Mouse (Mus musculus) NIH3T3 (cell line): ENCODE measurements at regions not wholly inside any gene's neighbourhood (a gene's known extent, or its start where the extent isn't known, plus 50 kb on each side); places are given as distances from the start of the nearest gene placed in this dataset.

Experiments used
- DNase-seq: peaks from one replicate; pipeline ENCODE4 v3.0.0-alpha.2; 2012; ENCODE audit warnings: low read depth

- no peak for DNase-seq
Measured at GRCm38 (mm10) chr9:61138741-61139368, 233.3 kb upstream of the Tle3 start.

DNA sequence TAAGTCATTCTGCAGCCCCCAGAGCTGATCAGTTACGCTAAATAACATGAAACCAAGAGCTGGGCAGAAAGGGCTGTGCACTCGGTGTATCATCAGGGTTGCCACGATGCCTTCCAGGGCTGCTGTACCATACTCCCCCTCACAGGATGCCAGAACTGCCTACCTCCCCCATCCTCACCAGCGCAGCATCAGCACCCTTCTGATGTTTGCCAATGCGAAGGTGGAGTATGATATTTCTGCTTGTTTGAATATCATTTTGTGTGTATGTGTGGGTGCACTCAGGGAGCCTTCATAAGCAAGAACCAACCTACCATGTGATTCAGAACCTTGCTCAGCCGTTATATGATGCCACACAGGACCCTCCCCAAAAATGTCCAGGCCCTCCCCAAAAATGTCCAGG lies 229.1 kb upstream of the Tle3 start:
- no peak for DNase-seq

DNA sequence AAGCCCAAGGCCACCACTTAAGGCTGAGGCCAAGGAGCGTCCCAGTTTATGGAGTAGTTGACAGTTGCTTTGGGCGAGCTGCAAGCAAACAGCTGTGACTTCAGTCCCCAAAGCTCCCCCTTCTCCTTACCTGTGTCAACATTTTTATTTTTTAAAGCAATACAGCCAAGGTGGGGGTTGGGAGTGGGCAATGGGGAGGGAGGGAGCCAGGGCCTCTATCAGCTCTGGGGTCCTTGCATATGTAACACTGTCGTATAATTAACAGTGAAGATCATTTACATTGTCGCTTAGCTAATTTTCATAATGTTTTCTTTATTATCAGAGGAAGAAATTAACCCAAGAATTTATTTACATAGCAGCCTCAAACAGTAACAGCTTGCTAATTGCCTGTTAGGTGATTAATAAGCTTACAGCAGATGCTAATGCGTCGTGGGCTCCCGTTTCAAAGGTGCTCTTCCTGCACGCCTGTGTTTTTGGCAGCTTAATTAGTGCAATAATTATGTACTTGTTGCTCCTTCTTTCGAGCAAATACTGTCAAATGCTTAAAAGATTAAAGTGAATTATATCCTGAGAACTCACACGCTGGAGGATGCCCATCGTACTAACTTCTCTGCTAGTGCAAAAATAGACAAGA lies 227.4 kb upstream of the Tle3 start:
- DNase-seq, result no peak

DNA sequence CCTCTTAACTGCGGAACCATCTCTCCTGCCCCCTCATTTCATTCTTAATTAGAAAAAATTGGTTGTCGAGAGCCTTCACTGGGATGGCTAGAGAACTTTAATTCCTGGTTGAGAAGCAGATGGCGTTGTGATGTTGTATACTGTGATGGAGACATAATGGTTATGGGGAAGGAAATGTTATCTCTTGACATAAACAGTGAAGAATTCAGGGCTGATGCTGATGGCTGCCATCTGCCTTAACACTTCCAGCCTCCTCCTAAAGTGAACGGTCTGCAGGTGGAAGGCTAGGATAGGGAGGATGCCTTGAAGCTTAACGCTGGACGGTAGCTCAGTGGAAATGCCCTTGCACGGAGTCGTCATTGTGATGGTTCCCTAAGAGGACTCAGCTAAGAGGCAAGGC lies 226.4 kb upstream of the Tle3 start:
- no peak for DNase-seq

DNA sequence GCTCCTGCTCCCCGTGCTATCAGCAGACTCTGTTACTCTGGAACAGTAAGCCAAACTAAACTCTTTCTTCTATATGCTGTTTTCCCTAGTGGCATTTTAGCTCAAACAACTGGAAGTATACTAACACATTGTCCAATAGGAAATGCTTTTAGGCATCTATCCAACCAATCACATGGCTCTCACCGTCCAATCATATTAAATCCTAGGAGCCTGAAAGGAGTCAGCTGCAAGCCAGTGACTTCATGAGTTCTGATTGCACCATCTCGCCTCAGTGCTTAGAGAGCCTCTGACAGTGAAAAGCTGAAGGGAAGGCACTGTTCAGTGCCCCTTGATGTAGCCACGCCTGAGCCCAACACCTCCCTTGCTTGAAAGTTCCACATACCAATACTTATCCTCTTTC lies 221.0 kb upstream of the Tle3 start:
- peak; percentile 5 for DNase-seq

- no peak for DNase-seq
Measured at GRCm38 (mm10) chr9:61151901-61152337, 220.2 kb upstream of the Tle3 start.

GRCm38 (mm10) chr9:61154721-61155120 lies 217.4 kb upstream of the Tle3 start:
- no peak for DNase-seq

DNA sequence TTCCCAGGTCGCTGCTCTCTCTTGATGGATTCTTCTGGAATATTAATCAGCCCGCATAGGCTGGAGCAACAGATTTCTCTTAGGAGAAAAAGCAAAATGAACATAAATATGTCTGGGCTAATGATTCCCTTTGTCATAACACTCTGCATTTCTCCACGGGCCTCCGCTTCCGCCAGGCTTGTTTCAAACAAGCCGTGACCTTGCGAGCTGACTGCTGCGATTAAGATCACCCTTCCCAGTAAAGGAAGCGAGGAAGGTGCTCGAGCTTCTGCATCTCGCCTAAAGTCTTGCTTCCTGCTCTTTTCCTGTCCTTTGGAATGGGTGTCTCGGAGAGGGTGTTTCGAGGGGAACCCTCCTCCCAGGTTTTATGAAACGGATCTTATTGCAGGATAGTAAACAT lies 216.3 kb upstream of the Tle3 start:
- no peak for DNase-seq

GRCm38 (mm10) chr9:61158192-61158770 lies 213.9 kb upstream of the Tle3 start:
- DNase-seq, result no peak

DNA sequence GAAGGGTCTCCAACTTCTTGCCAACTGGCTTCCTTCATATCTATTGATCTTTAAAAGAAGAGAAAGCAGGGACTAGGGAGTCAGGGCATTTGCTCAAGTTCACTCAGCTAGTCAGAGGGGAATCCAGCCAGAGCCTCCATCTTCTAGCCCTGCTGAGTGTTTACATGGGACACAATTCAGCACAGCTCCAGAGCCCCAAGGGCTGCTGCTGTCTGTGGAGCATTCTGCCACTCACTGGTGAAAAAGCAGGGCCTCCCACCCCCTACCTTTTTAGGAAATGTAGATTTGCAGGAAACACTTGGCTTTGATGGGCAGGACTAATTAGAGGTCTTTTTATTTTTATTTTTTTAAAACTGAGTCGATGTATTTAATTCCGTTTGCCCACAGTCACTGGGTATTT lies 213.0 kb upstream of the Tle3 start:
- no peak for DNase-seq

DNA sequence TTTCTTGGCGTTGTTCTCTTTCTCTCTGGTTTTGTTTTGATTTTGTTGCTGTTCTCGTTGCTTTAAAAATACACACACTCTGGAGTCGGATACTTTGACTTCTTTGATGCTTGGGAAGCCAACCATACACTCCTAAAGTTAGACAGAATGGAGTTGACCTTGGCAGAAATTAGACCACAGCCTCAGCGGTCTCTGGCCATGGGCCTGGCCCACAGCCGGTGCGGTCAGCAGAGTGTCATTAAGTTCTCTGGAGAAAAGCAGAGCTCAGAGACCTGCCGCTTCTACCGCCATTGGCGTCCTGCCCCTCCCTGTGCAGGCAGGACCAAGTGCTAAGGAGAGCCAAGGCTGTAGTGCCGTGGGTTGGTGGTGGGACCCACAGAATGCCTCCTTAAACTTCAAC lies 212.6 kb upstream of the Tle3 start:
- no peak for DNase-seq

DNA sequence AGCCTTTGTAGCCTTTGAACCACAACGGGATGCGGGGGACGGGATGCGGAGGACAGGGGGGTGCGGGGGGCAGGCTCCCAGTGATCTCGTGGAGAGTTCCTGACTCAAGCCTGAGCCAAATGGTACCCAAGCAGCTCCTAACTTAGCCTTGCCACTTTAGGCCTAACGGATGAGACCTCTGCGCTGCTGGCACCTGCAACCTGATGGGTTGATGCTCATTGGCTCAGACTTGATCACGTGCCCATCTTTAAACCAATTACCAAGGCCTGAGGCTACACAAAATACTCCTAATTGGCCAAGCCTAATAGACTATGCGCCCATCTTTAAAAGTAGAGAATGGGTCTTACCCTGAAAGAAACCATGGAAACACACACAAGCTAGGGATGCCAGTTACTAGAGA lies 209.3 kb upstream of the Tle3 start:
- DNase-seq, result no peak

DNA sequence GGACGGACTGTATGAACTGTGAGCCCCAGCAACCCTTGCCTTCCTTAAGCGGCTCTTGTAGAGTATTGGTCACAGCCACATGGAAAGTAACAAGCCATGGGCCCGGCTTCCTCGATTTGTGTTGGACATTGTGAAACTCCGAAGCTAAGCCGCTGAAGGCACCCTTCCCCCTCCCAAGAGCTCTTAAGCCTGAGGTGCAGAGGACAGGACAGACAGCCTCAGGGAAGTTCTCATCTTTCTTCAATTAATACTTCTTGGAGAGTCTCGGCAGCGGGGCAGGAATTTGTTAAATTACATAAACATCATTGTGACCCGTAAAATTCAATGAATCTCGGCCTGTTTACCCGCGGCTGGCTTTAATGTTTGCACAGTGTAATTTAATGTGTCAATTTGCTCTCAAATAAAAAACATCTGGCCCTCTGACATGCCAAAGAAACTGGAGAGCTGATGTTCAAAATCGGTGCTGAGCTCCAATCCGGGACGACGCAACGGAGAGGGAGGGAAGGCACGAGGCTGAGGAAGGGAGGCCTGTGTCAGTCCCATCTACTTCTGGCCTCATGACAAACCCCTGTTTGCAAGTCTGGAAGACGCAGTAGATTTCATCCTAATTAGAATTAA lies 208.4 kb upstream of the Tle3 start:
- peak; percentile 27 for DNase-seq

DNA sequence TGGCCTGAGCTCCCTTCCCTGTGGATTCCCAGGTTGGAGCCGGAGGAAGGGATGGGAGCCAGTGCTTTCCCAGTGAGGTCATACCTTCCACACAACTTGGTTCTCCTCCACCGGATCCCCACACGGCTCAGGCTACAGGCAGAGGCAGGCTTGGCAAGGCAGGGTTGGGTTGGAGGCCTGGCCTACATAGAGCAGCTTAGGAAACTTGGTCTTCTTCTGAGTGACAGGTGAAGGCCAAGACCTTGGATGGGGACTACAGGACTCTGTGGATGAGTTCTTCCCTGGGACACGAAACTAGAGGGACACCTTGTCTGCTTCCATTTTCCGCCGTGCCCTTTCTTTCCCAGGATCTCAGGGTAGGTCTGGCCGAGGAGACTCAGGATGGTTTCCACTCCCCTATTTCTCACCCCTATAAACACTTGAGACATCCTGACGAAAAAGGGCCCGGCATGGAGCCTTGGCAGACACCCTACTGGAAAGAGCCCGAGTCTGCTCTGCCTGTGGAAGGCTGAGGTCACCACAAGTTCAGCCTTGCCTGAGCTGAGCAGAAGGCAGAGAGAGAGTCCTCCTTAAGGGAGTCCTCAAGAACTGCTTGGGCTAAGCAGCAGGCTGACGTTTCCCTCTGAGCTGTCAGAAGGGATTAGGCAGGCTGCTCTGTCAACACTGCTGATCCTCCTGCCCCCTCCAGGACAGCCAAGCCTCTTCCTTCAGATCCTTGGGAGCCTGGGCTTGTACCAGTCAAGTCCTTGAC lies 207.5 kb upstream of the Tle3 start:
- peak; percentile 13 for DNase-seq

- DNase-seq, result no peak
Measured at GRCm38 (mm10) chr9:61166115-61166514, 206.1 kb upstream of the Tle3 start.

DNA sequence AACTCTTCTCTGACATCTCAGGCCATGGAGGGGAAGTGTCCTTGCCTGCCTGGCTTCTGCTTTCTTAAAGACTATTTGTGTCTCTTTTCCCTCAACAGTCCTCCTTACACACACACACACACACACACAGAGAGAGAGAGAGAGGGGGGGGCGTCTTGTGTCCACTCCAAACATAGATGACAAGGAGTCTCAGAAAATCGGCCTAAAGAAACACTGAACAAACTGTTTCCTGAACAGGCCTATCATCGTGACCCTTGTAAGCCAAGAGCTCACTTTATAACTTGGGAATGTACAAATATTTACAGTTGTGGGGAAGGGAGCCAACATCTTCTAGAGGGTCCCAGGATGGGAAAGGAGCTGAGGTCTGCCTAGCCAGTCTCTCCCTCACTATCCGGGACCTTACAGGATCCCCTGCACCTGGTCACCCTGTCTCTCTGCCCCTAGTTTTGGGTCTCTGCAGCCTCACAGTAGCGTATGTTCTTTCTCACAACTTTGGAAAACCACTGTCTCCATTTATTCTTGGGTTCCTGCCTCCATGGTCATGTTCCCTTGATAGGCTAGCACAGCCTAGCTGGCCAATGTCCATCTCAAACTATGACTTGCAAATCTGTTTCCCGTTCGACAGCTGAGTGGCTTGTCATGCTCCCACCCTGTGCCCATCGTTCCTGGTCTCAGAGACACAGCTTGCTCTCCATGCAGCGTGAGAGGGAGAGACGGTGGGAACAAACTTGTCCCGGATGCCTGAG lies 204.9 kb upstream of the Tle3 start:
- no peak for DNase-seq

GRCm38 (mm10) chr9:61168931-61169330 lies 203.2 kb upstream of the Tle3 start:
- no peak for DNase-seq

GRCm38 (mm10) chr9:61169506-61170090 lies 202.6 kb upstream of the Tle3 start:
- DNase-seq, result peak; percentile 57

DNA sequence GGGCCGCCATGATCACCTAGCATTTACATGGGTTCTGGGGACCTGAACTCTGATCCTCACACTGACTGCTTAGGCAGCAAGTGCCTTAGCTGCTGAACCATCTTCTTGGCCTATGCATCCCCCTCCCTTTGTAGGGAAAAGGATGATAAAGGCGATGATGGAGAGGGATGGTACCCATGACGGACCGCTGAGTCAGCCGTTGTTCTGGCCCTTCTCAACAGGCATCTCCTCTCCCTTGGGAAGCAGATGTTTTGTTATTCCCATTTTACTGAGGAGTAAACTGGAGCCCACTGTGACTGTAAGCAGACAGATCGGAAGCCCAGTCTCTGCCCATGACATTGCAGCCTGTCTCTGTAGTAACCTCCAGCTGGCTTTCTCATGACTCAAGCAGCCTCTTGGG lies 201.2 kb upstream of the Tle3 start:
- DNase-seq, result no peak

GRCm38 (mm10) chr9:61172421-61172820 lies 199.7 kb upstream of the Tle3 start:
- DNase-seq, result no peak

DNA sequence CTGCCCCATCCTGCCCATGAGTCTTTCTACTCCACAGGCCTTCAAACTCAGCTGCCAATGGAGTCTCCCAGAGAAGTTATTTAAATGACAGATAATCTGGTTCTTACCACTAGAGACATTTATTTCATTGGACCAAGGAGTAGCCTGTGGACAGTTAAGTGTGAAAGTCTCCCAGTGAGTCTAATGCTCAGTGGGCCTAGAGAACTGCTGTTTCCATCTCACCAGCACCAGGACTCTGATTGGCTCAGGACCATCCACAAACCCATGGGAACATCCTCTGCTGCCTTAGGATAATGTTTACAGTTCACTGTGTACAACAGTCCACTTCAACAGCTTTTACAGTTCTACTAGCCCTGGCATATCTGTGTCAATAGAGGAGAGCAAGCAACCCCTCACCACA lies 198.6 kb upstream of the Tle3 start:
- DNase-seq, result no peak

DNA sequence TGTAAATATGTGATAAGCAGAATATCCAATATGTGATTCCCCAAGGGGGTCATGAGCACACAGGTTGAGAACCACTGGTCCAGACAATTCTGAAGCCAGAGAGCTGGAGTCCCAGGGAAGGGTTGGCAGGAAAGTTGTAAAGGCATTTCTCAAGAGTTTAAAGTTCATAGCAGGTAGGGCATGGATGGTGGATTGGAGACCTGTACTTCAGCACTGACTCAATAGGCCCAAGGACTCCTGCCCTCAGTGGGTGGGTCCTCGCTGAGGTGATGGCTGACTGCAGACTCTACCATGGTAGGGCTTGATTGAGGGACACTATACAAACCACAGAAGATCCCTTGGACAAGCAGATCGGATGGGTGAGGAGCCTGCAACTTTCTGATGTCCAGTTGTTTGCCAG lies 196.8 kb upstream of the Tle3 start:
- DNase-seq, result no peak
